Mouse (Mus musculus): Measurements from ENCODE around the gene Prkg1.
A peak's percentile ranks its signal among the peaks of the same experiment; 100 is the strongest.

Gene Prkg1

DNA sequence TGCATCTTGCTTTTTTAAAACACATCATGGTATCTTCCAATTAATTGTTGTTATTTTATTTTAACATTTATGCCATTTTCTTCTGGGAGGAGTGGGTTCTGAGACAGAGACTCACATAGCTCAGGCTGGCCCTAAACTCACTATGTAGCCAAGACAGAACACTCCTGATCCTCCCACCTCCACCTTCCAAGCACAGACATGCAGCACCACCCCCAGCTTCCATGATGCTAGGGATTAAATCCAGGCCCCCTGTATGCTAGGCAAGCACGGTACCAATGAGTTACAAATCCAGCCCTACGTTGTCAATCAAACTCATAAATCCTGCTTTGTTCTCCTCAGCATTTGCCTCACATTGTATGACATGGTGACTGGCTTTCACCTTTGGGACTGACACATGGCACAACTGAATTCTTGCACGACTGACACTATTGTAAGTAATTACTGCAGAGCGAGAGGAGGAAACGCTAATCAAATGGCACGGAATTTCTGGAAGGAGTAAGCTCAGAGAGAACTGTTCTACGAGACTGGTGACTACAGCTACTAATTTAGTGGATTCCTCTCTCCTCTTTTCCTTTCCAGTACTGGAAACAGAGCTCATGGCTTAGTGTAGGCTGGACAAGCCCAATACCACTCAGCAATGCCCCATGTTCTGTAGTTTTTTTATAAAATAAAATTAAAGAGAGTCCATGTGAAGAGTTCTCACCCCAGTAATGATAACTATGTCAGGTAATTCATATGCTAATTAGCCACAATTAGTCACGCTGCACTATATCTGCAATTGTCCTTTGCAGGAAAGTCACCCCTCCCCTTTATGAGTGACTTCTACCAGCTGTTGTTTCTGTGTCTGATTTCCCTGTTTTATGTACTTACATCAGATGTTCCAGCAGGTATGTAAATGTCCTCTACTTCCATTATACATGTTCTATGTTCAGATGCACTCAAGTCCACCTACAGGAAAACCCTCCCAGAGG is 133.6 kb downstream of the Prkg1 start:
- no peak for DNase-seq (ENCODE audit: inconsistent age in 2 of 2, low spot score in 1 of 2)

DNA sequence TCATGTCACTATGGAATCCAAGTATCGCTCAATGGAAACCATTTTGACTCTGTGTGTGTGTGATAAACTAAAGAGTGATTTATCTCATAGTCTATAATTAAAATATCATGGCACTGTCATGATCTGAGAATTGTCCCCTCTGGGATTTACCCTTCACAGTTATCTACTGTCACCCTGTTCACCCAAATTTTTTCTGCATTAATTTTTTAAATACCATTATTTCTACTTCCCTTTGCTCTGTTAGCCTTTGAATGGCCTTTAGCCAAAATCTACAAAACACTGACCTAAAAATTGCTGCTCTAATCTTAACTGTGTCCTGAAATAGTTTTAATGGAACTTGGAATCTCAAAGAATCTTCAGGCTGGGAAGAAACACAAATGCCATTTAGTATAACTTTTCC is 143.1 kb downstream of the Prkg1 start:
- no peak for DNase-seq (ENCODE audit: inconsistent age in 2 of 2, low spot score in 1 of 2)

- DNase-seq (ENCODE audit: inconsistent age in 2 of 2, low spot score in 1 of 2) = no peak
Measured at GRCm38 (mm10) chr19:31616830-31617229, 148.0 kb downstream of the Prkg1 start.

GRCm38 (mm10) chr19:31616159-31616558 is 148.7 kb downstream of the Prkg1 start:
- no peak for DNase-seq (ENCODE audit: inconsistent age in 2 of 2, low spot score in 1 of 2)

DNA sequence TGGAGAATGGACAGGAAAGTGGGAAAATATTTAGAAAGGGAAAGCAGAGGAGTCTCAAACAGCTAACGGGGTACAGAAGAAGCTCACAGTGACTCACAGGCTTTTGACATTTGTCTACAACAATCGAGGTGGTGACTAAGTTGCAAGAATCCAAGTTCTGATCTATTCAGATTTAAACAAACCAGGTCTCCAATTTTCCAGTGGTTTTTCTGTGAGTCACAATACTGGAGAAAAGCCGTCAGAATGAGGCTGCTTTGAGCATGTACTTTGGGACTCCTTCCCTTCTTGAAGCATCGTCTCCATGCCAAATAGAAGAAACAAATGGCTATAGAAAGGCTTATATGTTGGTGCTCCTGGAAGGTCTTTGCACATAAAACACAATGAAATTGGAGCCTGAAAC is 151.7 kb downstream of the Prkg1 start:
- DNase-seq (ENCODE audit: inconsistent age in 2 of 2, low spot score in 1 of 2) = no peak

DNA sequence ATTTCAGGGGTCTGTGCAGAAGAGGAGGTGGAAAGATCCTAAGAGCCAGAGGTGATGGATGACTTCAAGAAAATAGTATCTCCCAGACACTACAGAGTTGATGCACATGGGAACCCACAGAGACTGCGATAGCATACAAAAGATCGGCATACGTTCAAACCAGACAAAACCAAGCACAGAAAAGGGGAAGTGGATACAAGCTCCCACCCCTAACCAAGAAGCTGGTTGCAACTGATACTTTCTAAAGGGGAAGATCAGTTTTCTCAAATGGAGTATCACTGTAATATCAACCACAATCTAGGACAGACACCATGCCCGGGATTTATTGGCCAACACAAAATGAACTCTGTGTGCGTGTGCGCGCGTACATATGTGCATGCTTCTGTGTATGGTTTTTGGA is 162.3 kb downstream of the Prkg1 start:
- DNase-seq (ENCODE audit: inconsistent age in 2 of 2, low spot score in 1 of 2) = no peak

- no peak for DNase-seq (ENCODE audit: inconsistent age in 2 of 2, low spot score in 1 of 2)
Measured at GRCm38 (mm10) chr19:31594011-31594410, 170.8 kb downstream of the Prkg1 start.

GRCm38 (mm10) chr19:31590701-31591100 is 174.1 kb downstream of the Prkg1 start:
- DNase-seq (ENCODE audit: inconsistent age in 2 of 2, low spot score in 1 of 2) = no peak

- DNase-seq (ENCODE audit: inconsistent age in 2 of 2, low spot score in 1 of 2) = no peak
Measured at GRCm38 (mm10) chr19:31577092-31577491, 187.7 kb downstream of the Prkg1 start.

DNA sequence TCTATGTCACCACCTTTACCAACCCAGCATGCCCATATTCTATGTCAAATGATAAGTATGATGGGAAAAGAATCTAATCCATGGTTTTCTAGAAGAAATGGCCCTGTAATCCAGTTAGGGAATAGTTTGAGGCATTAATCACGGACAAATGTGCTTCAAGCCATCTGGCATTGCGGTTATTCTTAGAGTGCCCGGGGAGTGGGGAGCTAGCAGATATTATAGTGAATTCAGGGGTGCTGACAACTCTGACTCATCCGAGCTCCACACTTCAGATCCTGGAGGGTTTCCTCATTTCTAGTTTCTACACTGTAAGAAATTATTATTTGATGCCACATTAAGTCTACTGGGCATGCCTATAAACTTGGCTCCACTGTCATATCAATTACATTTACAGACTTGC is 200.5 kb downstream of the Prkg1 start:
- no peak for DNase-seq (ENCODE audit: inconsistent age in 2 of 2, low spot score in 1 of 2)

- no peak for DNase-seq (ENCODE audit: inconsistent age in 2 of 2, low spot score in 1 of 2)
Measured at GRCm38 (mm10) chr19:31546063-31546462, 218.8 kb downstream of the Prkg1 start.

GRCm38 (mm10) chr19:31531249-31531740 is 233.5 kb downstream of the Prkg1 start:
- DNase-seq (ENCODE audit: inconsistent age in 2 of 2, low spot score in 1 of 2) = peak; percentile 79 to 86

DNA sequence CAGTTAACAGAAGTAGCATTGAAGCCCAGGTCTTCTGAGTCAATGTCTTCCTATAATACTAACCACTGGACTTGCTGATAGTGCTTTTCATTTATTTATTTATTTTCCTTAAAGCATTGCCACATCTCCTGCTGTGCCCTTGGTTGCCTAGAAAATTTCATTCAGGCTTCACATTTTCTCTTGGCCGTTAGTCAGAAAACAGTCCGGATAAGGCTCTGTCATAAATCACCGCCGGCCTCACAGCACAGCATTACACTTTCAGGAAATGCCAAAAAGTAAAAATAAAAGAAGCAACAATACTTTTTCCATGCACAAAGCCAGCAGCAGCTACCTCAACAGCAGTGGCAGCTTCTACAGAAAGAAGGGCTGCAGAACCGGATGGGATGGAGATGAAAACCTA is 234.2 kb downstream of the Prkg1 start:
- DNase-seq (ENCODE audit: inconsistent age in 2 of 2, low spot score in 1 of 2) = peak; percentile 84 to 94

DNA sequence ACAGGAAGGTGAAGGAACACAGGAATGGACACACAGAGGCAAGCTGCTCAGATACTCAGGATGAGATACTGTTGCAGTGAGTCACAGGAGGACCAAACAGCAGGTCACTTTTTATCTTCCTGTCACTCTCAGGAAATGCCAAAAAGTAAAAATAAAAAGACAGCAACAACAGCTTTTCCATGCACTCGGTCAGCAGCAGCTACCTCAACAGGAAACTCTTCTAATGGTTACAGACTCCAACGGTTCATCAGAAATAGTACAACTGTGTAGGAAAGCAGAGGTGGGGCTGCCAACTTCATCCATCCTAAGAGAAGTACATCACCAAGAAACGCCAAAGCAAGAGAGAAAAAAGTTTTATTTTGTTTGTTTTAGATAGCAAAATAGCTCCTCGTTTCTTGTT is 234.9 kb downstream of the Prkg1 start:
- peak; percentile 20 to 72 for DNase-seq (ENCODE audit: inconsistent age in 2 of 2, low spot score in 1 of 2)

- no peak for DNase-seq (ENCODE audit: inconsistent age in 2 of 2, low spot score in 1 of 2)
Measured at GRCm38 (mm10) chr19:31514490-31514889, 250.3 kb downstream of the Prkg1 start.

GRCm38 (mm10) chr19:31507831-31508230 is 257.0 kb downstream of the Prkg1 start:
- no peak for DNase-seq (ENCODE audit: inconsistent age in 2 of 2, low spot score in 1 of 2)

DNA sequence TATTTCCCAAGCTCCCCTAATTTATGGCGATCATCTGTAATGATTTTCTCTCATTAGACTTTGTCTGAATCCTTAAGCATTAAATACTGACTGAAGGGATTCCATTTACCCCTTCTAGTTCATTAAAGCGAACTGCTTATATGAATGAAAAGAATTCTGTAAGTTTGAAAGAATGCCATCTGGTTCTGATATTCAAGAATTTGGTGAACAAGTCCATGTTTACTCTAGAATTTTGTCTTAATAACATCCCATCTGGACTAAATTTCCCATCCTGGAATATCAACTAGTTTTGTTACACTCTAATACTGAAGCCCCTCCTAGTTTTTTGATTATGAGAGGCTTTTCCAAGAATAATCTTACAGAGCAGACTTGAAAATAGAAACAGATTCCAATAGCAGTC is 258.5 kb downstream of the Prkg1 start:
- DNase-seq (ENCODE audit: inconsistent age in 2 of 2, low spot score in 1 of 2) = no peak

- DNase-seq (ENCODE audit: inconsistent age in 2 of 2, low spot score in 1 of 2) = no peak
Measured at GRCm38 (mm10) chr19:31505041-31505440, 259.8 kb downstream of the Prkg1 start.

DNA sequence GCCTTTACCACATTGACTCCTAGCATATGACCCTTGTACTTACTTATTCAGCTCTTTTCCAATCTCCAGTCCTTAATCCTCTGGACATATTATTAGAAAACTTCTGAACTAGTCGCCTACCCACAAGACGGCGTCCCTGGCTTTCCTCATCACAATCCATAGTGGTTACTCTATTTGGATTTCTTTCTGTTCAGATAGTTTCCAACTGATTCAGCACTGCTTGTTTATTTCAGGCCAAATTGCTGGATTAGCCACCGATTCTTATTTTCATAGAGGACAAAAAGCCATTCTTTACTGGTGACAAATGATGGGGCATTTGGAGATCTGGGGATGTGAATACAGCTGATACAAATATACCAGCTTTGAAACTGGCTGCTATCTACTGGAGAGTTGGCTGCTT is 267.4 kb downstream of the Prkg1 start:
- no peak for DNase-seq (ENCODE audit: inconsistent age in 2 of 2, low spot score in 1 of 2)

GRCm38 (mm10) chr19:31489606-31490005 is 275.2 kb downstream of the Prkg1 start:
- no peak for DNase-seq (ENCODE audit: inconsistent age in 2 of 2, low spot score in 1 of 2)

DNA sequence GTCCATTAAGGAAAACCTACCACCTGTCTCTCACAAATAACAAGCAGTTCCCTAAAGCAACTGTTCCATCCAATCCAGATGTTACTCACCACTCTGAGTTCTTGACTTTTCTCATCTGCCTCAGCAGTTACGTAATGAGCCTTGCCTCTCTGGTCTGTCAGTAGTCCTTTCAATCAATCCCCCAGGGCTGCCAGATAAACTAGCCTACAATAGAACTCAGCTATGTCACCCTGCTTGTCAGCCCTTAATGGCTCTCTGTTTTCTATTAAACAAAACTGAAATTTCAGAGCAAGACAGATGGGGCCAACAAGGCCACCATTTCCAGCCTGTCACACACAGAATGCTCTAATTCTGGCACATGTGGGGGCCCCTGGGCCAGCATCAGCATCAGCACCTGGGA is 293.1 kb downstream of the Prkg1 start:
- DNase-seq (ENCODE audit: inconsistent age in 2 of 2, low spot score in 1 of 2) = peak; percentile 9 to 55

- DNase-seq (ENCODE audit: inconsistent age in 2 of 2, low spot score in 1 of 2) = no peak
Measured at GRCm38 (mm10) chr19:31460188-31460587, 304.6 kb downstream of the Prkg1 start.

DNA sequence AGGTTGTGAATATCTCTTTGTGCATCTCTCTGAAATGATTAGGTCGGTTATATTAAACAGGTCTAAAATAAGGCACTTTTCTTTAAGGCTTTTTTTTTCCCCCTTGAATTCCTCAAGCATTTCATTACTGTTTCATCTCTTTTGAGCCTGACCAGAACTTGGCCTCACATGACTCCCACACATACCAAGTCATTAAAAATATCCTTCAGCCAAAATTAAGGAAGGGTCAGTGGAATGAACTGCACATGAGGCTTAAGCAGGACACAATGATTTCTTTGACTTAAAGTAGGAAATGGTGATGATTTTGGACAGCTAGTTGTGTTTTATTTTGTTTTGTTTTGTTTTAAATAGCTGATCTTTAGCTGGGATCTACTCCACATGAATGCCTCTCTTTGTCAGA is 320.7 kb downstream of the Prkg1 start:
- DNase-seq (ENCODE audit: inconsistent age in 2 of 2, low spot score in 1 of 2) = no peak

Data from adrenal gland, adult (tissue).